Mouse (Mus musculus): ENCODE measurements around the gene Stpg3.

The Stpg3 gene

GRCm38 (mm10) chr2:25234551-25235220, 20.2 kb upstream of the Stpg3 start:
- DNase-seq = no peak

- DNase-seq = no peak
These were observed 19.6 kb upstream of the Stpg3 start, which contains the start of gene Slc34a3 for GRCm38 (mm10) chr2:25234050-25234449. TSS of gene Slc34a3 (minus strand) at chr2:25234364.

- no peak for DNase-seq
These were observed 19.0 kb upstream of the Stpg3 start for GRCm38 (mm10) chr2:25233421-25233820.

- DNase-seq = no peak
These were observed 16.6 kb upstream of the Stpg3 start for GRCm38 (mm10) chr2:25231038-25231437.

- DNase-seq = no peak
These were observed 16.1 kb upstream of the Stpg3 start for GRCm38 (mm10) chr2:25230581-25230980.

GRCm38 (mm10) chr2:25229582-25229981, 15.1 kb upstream of the Stpg3 start:
- no peak for DNase-seq

- DNase-seq = no peak
These were observed 14.6 kb upstream of the Stpg3 start for GRCm38 (mm10) chr2:25228995-25229530.

GRCm38 (mm10) chr2:25228431-25228889, 14.0 kb upstream of the Stpg3 start:
- peak; percentile 84 for DNase-seq

- no peak for DNase-seq
These were observed 13.0 kb upstream of the Stpg3 start for GRCm38 (mm10) chr2:25227406-25227805.

- DNase-seq = peak; percentile 37
These were observed 12.4 kb upstream of the Stpg3 start for GRCm38 (mm10) chr2:25226864-25227263.

GRCm38 (mm10) chr2:25225811-25226379, 11.5 kb upstream of the Stpg3 start:
- no peak for DNase-seq

GRCm38 (mm10) chr2:25224766-25225752, 10.6 kb upstream of the Stpg3 start:
- DNase-seq = peak; percentile 96

- DNase-seq = no peak
These were observed 10.0 kb upstream of the Stpg3 start, which contains the start of gene Tubb4b for GRCm38 (mm10) chr2:25224492-25224765. TSS of gene Tubb4b (minus strand) at chr2:25224702.

GRCm38 (mm10) chr2:25223681-25224491, 9.4 kb upstream of the Stpg3 start:
- DNase-seq = peak; percentile 77

- DNase-seq = no peak
These were observed 6.9 kb upstream of the Stpg3 start for GRCm38 (mm10) chr2:25221331-25221772.

- no peak for DNase-seq
These were observed 4.0 kb upstream of the Stpg3 start, which contains the start of gene Fam166a for GRCm38 (mm10) chr2:25218445-25218844. TSS of gene Fam166a (plus strand) at chr2:25218745.

- no peak for DNase-seq
These were observed 3.2 kb upstream of the Stpg3 start for GRCm38 (mm10) chr2:25217666-25218065.

- DNase-seq = no peak
These were observed 1.1 kb downstream of the Stpg3 start for GRCm38 (mm10) chr2:25213266-25213865.

- DNase-seq = peak; percentile 83
These were observed 3.2 kb downstream of the Stpg3 start, which contains the start of gene Nelfb for GRCm38 (mm10) chr2:25211121-25211670. TSS of gene Nelfb (minus strand) at chr2:25211489.

- DNase-seq = no peak
These were observed 3.8 kb downstream of the Stpg3 start for GRCm38 (mm10) chr2:25210686-25211085.

GRCm38 (mm10) chr2:25207593-25207992, 6.8 kb downstream of the Stpg3 start:
- DNase-seq = no peak

Measured in right cerebral cortex, postnatal 14 days (tissue).